Mouse (Mus musculus) left cerebral cortex, adult 9 months (tissue): ENCODE data around the gene Peli1.

Experiments used
- DNase-seq, 2 experiments: peaks; one replicate each; pipeline ENCODE4 v3.0.0; 2022; ENCODE audit warnings: low spot score in 2 of 2

Peli1 gene

DNA sequence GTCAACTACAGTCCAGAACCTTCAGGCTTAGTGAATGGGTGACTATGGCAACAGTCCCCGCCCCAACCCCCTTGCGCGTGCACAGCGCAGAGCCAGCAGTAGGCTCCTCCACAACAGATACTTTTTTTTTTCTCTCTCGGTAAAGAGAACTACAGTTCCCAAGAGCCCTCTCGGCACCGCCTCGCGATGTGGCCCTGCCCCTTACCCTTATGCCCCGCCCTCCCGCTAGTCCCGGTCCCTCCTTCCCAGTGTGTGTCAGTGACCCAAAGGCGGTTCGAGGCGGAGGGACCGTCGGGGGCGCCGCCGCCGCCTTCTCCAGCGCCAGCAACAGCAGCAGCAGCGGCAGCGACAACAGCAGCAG is at the start of gene Peli1:
TSS of gene Peli1 (plus strand) at position 225 of the 361 bp plus-strand sequence.
- peak; percentile 96 to 97 for DNase-seq

DNA sequence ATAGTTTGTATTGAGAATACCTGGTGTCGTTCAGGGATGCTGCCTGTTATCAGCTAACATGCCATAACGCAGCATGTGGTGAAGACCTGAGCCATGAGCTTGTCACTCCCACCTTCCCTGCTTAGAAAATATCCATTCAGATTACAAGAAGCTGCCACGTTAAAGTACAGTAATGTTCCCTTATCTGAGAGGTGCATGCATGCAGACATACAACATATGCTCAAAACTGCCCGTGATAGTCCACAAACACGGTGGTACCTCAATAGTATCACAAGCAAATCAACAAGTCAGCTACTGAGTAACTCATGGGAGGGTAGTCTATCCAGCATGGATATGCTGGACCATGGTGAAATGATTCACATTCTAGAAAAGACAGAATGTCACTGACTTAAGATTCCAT is 48.5 kb upstream of the Peli1 start:
- DNase-seq = no peak

DNA sequence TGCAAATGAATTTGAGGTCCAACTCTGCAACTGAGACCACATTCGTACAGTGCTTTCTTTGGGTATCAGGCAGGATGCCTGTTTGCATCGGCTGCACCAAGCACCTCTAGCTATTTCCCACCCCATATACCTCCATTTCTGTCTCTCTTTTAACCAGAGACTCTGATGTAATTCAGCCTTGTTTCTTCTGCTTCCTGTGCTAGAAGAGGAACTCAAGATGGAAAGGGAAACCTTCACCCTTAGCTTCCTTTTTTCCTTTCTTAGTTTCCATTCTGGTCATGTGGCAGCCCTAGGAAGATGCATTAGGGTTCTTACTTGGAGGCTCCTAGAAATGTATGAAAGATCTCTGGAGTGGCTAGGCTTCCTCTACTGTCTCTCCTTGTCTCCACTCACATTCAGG is 44.9 kb upstream of the Peli1 start:
- no peak for DNase-seq

GRCm38 (mm10) chr11:21047921-21048320 is 43.2 kb upstream of the Peli1 start:
- DNase-seq = no peak

DNA sequence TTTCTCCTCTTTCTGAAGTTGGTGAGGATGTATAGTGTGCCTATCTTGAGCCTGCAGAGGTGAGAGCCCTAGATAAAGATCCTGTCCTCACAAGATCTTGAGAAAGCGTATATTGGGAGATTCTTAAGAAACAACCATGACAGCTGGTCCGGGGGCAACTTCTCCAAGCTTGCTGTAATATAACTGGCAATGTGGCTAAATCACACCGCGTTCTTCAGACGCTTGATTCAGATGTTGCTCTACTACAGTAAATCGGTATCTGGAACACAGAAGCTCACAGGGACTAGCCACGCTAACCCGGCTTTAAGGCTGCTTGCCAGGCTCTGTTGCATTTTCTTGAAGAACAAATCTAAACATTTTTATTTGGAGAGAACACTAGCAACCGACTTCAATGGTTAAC is 39.4 kb upstream of the Peli1 start:
- DNase-seq = peak in 1 of 2 experiments; percentile 64

- no peak for DNase-seq
These were observed 36.5 kb upstream of the Peli1 start for GRCm38 (mm10) chr11:21054587-21054986.

- DNase-seq = no peak
These were observed 34.8 kb upstream of the Peli1 start for GRCm38 (mm10) chr11:21056109-21056850.

DNA sequence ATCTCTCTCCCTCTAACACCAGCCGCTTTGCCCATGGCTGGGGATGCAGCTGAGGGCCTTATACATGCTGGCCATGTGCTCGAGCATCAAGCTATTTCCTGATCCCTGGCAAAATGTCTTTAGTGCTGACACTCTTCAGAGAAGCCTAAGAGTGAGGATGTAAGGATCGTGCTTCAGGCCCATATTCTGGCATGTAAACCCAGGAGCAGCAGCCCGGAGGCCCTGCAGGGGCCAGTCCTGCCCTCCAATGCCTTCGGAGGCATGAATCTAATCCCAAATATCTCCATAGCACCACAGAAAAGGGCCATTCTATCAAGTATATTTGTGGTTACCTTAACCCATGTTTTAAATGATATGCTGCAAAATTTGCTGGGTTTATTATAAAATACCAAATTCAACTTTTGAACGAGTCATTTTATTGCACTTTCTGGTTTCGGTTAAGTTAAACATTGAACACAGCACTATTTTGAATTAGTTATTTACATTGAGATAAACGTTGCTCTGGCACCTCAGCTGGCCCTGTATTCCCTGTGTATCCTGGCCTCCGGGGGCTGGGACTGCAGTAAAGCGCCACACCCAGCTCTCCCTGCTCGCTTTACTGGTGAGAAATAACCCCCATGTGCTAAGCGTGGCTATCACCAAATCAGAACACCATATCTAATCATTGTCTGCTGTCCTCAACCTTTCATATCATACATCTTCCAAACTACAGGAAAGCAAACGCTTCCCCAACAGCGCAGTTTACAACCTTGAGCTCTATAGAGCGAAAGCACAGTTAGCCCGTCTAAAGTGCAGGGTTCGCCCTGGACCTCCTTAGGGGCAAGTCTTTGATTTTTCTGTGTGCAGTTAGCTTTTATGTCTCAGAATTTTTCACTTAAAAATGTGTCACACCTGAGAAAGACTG is 33.3 kb upstream of the Peli1 start:
- DNase-seq = no peak

DNA sequence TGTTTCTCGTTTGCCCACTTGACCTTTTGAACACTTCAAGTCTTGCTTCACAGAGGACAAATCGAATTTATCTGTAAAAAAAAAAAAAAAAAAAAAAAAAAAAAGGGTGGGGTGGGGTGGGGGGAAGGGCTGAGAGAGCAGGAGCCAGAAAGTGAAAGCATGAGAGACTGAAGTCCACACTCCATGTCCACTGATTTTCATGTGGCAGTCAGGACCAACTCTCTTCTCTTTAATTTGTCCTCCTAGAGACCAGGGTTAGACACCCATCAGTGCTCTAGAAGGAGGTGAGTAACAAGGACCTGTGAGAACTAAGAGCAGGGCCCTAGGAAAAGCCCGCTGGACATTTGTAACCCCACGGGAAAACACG is 32.7 kb upstream of the Peli1 start:
- no peak for DNase-seq

DNA sequence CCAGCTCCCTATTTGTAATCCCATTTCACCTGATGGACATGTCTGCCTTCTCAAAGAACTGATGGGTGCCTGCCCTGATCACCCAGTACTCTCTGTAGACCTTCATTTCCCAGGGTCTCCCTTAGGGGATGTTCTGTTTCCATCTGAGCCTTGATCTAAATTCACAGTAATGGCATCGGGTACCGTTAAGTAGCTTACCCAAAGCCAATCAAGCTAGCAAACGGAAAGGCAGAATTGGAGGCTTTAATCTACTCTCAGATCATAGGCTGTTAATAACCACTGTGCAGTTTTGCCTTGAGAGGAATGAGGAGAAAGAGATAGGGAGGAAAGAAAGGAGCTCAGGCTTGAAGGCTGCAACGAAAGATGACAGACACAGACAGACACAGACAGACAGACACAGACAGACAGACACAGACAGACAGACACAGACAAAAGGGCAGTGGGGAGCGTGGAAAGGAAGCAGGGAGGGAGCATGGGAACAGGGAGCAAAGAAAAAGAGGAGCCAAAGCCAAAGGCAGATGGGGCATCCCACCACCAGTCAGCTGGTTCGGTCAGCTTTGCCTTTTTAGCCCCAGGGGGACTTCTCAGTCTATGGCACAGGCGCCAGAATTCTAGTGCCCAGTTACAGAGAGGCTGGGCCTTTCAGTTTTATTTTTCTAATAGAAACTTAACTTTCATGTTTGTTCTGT is 30.6 kb upstream of the Peli1 start:
- DNase-seq = no peak

DNA sequence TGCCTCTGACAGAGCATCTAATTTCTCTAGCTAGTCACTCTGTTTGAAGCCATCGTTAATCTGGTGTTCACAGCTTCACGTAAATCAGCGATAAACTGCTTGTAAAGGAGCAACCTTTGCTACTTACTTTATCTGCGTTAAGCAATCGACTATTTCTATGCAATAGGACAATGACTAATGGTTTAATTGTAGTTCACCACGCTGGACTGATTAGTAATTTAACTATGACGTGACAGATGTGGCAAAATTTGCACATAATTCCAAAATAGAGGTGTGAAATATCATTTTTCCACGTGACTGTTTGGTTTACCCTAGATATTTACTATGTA is 30.1 kb upstream of the Peli1 start:
- DNase-seq = no peak

DNA sequence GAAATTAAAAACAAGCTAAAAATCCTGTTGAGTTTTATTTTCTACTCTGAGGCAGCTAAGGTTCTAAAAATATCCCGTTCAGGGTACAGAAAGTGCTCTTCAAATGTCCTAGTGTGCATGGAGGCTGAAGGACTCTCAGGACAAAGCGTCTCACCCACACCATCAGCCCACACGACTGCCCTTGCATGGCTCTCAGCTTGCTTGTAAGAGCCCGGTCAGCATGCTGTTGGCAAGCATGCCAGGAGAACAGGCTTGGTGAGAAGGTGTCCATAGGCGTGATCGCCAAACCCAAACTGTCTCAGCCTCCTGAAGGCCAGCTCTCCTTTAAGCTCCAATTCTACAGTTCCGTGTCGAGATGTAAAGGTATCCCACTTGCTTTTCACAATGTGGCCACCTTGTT is 29.7 kb upstream of the Peli1 start:
- no peak for DNase-seq

DNA sequence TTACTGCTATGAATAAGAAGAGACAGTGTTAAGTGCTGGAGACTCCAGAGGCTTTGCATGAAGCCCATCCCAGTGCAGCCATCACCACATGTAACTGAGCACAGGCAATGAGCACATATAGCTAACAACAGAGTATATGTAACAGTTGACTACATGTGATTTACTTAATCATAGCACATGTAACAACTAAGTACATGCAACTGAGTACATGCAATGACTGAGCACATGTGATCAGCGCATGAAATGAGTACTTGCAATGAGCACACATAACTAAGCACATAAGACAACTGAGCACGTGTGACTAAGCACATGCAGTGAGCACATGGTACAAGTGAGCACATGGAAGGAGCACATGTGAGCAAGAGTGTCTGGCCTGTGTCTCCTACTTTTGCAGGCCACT is 29.0 kb upstream of the Peli1 start:
- no peak for DNase-seq

GRCm38 (mm10) chr11:21063271-21063670 is 27.8 kb upstream of the Peli1 start:
- DNase-seq = no peak

GRCm38 (mm10) chr11:21079400-21079799 is 11.7 kb upstream of the Peli1 start:
- DNase-seq = no peak

DNA sequence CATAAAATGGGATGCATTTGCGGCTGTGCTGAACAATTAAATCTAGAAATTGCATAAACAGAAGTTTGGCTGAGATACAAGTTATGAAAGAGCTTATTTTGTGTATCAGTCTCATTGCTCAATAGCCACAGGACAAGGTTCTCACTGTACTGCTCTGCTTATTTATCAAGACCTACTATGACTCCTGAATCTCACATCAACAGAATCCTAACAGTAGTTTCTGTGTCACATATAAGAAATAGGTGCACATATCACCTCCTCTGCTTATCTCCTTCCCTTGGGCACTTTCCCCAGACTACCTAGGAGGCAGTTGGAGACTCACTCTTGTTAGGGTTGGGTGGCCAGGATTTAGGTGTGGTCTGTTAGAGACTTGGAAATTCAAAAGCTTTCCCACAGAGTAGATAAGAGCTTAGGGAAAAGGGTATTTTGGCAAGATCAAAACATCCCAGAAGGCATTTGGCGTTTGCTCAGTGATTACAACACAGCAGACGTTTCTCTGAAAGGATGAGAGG is 11.2 kb upstream of the Peli1 start:
- no peak for DNase-seq

DNA sequence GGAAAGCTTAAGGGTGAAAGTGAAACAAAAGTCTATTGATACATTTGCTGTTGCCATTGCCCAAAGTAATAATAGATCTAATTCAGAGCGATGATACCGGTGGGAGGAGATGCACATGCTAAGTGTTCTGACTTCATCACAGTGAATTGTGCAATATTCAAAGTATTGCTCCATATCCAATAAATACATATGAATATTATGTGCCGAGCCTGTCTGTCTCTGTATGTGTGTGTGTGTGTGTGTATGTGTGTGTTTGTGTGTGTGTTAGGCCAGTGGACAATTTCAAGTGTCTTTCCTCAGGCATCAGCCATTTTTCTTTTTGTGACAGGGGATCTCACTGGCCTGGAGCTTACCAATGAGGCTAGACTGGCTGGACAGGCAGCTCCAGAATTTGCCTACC is 9.9 kb upstream of the Peli1 start:
- no peak for DNase-seq

- DNase-seq = no peak
These were observed 8.4 kb upstream of the Peli1 start for GRCm38 (mm10) chr11:21082711-21083110.

- DNase-seq = no peak
These were observed 2.7 kb upstream of the Peli1 start for GRCm38 (mm10) chr11:21088356-21088755.

- no peak for DNase-seq
These were observed 1.5 kb upstream of the Peli1 start for GRCm38 (mm10) chr11:21089571-21089970.

DNA sequence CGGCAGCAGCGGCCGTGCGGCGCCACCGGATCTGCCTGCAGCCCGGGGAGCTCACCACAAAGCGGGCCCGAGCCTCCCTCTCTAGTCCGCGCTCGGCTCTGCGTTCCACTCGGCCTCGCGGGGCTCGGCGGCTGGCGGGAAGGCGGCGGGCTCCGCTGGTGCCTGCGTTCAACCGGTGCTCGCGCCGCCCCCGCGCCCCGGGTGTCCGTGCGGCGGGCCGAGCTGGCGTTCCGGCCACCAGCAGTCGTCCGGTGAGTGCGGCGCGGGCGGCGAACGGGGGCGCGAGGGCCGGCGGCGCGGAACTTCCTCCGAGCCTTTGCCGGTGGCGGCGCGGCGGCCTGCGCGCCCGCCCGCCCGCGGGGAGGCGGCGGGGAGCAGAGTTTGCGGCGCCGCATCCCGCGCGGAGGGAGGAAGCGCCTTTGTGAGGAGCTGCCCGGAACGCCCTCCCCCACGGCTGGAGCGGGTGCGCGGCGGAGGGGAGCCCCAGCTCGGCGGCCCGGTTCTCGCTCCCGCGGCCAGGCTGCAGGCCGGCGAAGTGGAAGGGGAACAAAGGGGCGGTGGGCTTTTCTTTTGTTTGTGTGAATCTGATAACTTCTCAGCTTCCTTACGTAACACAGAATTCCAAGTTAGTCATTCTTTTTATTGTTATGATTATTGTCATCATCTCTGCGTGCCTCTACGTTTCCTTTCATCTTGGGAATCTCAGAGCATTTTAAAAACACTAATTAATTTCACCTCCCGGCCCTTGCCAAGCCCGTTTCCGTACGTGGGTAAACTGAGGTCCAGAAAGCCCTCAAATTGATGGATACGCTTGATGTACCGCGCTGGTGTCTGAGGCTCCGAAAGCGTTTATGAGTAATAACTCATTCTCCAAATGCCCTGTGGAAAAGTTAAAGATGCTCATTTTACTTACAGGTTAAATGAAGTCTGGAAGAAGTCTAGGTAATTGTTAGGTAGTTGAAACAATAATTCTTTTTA is 626 bp downstream of the Peli1 start:
- peak in 1 of 2 experiments; percentile 56 for DNase-seq
